Mouse (Mus musculus) liver, embryonic 14.5 days (tissue): Measurements from ENCODE around the gene Agpat2. TPM values are rescaled to one million over a fixed set of nuclear protein-coding genes. Genes with fewer than 3 reads are reported as not detected.

Source experiments
- ATAC-seq: fragments of 200-750 bp; cut with Nextera tagmentation; 2 replicates; pipeline ENCODE4 v1.8.0; 2017; ENCODE audit warnings: moderate number of reproducible peaks, mild to moderate bottlenecking, moderate library complexity; ENCODE audit not compliant: insufficient read depth
- DNase-seq, 3 experiments: peaks; one replicate each; pipeline ENCODE4 v3.0.0-alpha.2; 2012 to 2013; ENCODE audit warnings: low read depth in 3 of 3, low spot score in 3 of 3
- H3K27ac ChIP-seq: fragments of 300-500 bp; sonication (generic); 2 replicates; pipeline ENCODE4 v1.5.1; 2014; ENCODE audit warnings: moderate library complexity, mild to moderate bottlenecking, control low read depth, inconsistent platforms
- H3K27me3 ChIP-seq: fragments of 300-500 bp; sonication (generic); 2 replicates; pipeline ENCODE4 v1.6.1; 2014; ENCODE audit warnings: mild to moderate bottlenecking, low read length, moderate library complexity; ENCODE audit not compliant: control insufficient read depth, insufficient read depth
- H3K36me3 ChIP-seq: fragments of 300-500 bp; sonication (generic); replicated peaks from 2 replicates; pipeline ENCODE4 v1.6.1; 2014; ENCODE audit warnings: low read depth; ENCODE audit not compliant: control insufficient read depth, insufficient read depth
- H3K4me1 ChIP-seq, 2 experiments: fragments of 200-500 bp in 1 of 2; fragments of 300-500 bp in 1 of 2; sonication (generic) in 1 of 2; replicated peaks; 2 replicates each; pipeline ENCODE4 v1.6.1; 2012 to 2014; ENCODE audit warnings: antibody characterized with exemption in 1 of 2, inconsistent platforms in 1 of 2, low read length in 1 of 2; ENCODE audit not compliant: control insufficient read depth in 2 of 2, insufficient read depth in 2 of 2
- H3K4me2 ChIP-seq: fragments of 300-500 bp; sonication (generic); 2 replicates; pipeline ENCODE4 v1.6.1; 2014; ENCODE audit warnings: low read depth, mild to moderate bottlenecking, control low read depth, moderate library complexity
- H3K4me3 ChIP-seq, 2 experiments: fragments of 200-500 bp in 1 of 2; fragments of 300-500 bp in 1 of 2; sonication (generic) in 1 of 2; 2 replicates each; pipeline ENCODE4 v1.5.1; 2012 to 2014; ENCODE audit warnings: low read depth in 2 of 2, low read length in 2 of 2, mild to moderate bottlenecking in 2 of 2, control low read depth in 1 of 2, inconsistent platforms in 1 of 2, moderate library complexity in 1 of 2; ENCODE audit not compliant: insufficient read depth in 1 of 2
- H3K9ac ChIP-seq: fragments of 300-500 bp; sonication (generic); replicated peaks from 2 replicates; pipeline ENCODE4 v1.6.1; 2014; ENCODE audit warnings: mild to moderate bottlenecking, control low read depth, moderate library complexity
- H3K9me3 ChIP-seq: fragments of 300-500 bp; sonication (generic); 2 replicates; pipeline ENCODE4 v1.6.1; 2016; ENCODE audit warnings: low read length, mixed read lengths; ENCODE audit not compliant: control insufficient read depth
- CTCF ChIP-seq: IDR thresholded peaks from 2 replicates; pipeline ENCODE4 v1.5.1; 2016; ENCODE audit warnings: antibody characterized with exemption, low read depth, control low read depth
- EP300 ChIP-seq: IDR thresholded peaks from 2 replicates; pipeline ENCODE4 v1.6.1; 2016; ENCODE audit warnings: antibody characterized with exemption, low read depth
- WGBS: fragments of 180-500 bp; shearing (Covaris S2); extraction: QIAGEN DNeasy Blood & Tissue Kit; methylation state at CpG from one replicate; pipeline ENCODE4 v1.1.7; 2014; ENCODE audit not compliant: insufficient replicate concordance; 5-methylcytosine and 5-hydroxymethylcytosine counted together
- polyA plus RNA-seq, 2 experiments: library from polyadenylated mRNA; depleted of rRNA in 1 of 2; stranded (reverse) in 1 of 2; unstranded in 1 of 2; fragments of >200 nt; fragmentation: Nextera tagmentation in 1 of 2; extraction: Ambion mirVana in 1 of 2; gene quantifications; 2 replicates each; pipeline versions ENCODE4 v1.2.1 to v1.2.3; 2012 to 2014

Gene Agpat2
- polyA plus RNA-seq, 2 experiments: 27.2 to 31.4 TPM

GRCm38 (mm10) chr2:26625419-26625818, 21.2 kb upstream of the Agpat2 start:
- Histone ChIP-seq H3K9me3 (no peaks in the 10 kb centered on the region), H3K4me3 (no peak overlapping the region), H3K9ac (no peak overlapping the region), H3K4me2 (no peak overlapping the region), H3K27me3 (peaks cover 12% of the 10 kb centered on the region), H3K36me3 (no peaks in the 10 kb centered on the region), H3K4me1 (no peaks in the 10 kb centered on the region), H3K27ac (no peak overlapping the region)
- no peak for DNase-seq
- no peak for ATAC-seq
- TF ChIP-seq CTCF (no peak), EP300 (no peak)
- 39% methylated on average over 3 of the region's 3 CpGs for WGBS

GRCm38 (mm10) chr2:26622984-26623383, 18.8 kb upstream of the Agpat2 start:
- Histone ChIP-seq H3K9me3 (no peaks in the 10 kb centered on the region), H3K4me2 (no peak overlapping the region), H3K27ac (no peak overlapping the region), H3K4me3 (no peak overlapping the region), H3K9ac (no peak overlapping the region), H3K4me1 (no peaks in the 10 kb centered on the region), H3K36me3 (no peaks in the 10 kb centered on the region), H3K27me3 (peaks cover 4% of the 10 kb centered on the region)
- TF ChIP-seq CTCF (no peak), EP300 (no peak)
- 42% methylated on average over 5 of the region's 5 CpGs for WGBS
- ATAC-seq (no peak), DNase-seq (no peak)

GRCm38 (mm10) chr2:26621246-26621645, 17.0 kb upstream of the Agpat2 start:
- Histone ChIP-seq H3K9me3 (no peaks in the 10 kb centered on the region), H3K36me3 (no peaks in the 10 kb centered on the region), H3K4me3 (no peak overlapping the region), H3K9ac (no peak overlapping the region), H3K27ac (no peak overlapping the region), H3K4me1 (no peaks in the 10 kb centered on the region), H3K27me3 (no peaks in the 10 kb centered on the region), H3K4me2 (no peak overlapping the region)
- no peak for DNase-seq
- WGBS: 54% methylated on average over 2 of the region's 2 CpGs
- TF ChIP-seq EP300: no peak
- TF ChIP-seq CTCF: no peak
- no peak for ATAC-seq

- no peak overlapping the region for H3K4me2 ChIP-seq
- no peak overlapping the region for H3K9ac ChIP-seq
- no peak overlapping the region for H3K27ac ChIP-seq
- no peak for DNase-seq
- no peaks in the 10 kb centered on the region for H3K27me3 ChIP-seq
- H3K9me3 ChIP-seq: no peaks in the 10 kb centered on the region
- no peak for ATAC-seq
- no peak for TF ChIP-seq EP300
- no peak for TF ChIP-seq CTCF
- no peak overlapping the region for H3K4me3 ChIP-seq
- no peaks in the 10 kb centered on the region for H3K4me1 ChIP-seq
- WGBS: 58% methylated on average over 7 of the region's 7 CpGs
- H3K36me3 ChIP-seq: no peaks in the 10 kb centered on the region
Observed at GRCm38 (mm10) chr2:26617928-26618327, 13.7 kb upstream of the Agpat2 start.

GRCm38 (mm10) chr2:26617331-26617730, 13.1 kb upstream of the Agpat2 start:
- H3K27me3 ChIP-seq: no peaks in the 10 kb centered on the region
- no peaks in the 10 kb centered on the region for H3K36me3 ChIP-seq
- no peaks in the 10 kb centered on the region for H3K9me3 ChIP-seq
- H3K9ac ChIP-seq: no peak overlapping the region
- ATAC-seq: no peak
- no peak overlapping the region for H3K4me3 ChIP-seq
- WGBS: 48% methylated on average over 6 of the region's 6 CpGs
- H3K27ac ChIP-seq: no peak overlapping the region
- no peak for DNase-seq
- H3K4me2 ChIP-seq: no peak overlapping the region
- no peak for TF ChIP-seq CTCF
- TF ChIP-seq EP300: no peak
- no peaks in the 10 kb centered on the region for H3K4me1 ChIP-seq
